Mouse (Mus musculus) spleen, adult 2 months (tissue): ENCODE measurements at regions not wholly inside any gene's neighbourhood (a gene's known extent, or its start where the extent isn't known, plus 50 kb on each side); places are given as distances from the start of the nearest gene placed in this dataset.

Source experiments
- DNase-seq, 2 experiments: peaks; one replicate each; pipeline versions ENCODE4 v3.0.0 to v3.0.0-alpha.2; 2012 to 2021; ENCODE audit warnings: low spot score in 2 of 2, low read depth in 1 of 2
- H3K27ac ChIP-seq: fragments of 200-500 bp; 2 replicates; pipeline ENCODE4 v1.5.1; 2012; ENCODE audit warnings: low read length, inconsistent platforms; ENCODE audit not compliant: insufficient read depth
- H3K27me3 ChIP-seq: fragments of 200-500 bp; 2 replicates; pipeline ENCODE4 v1.6.1; 2012; ENCODE audit warnings: mild to moderate bottlenecking, moderate library complexity, low read length, inconsistent platforms; ENCODE audit not compliant: control insufficient read depth, insufficient read depth
- H3K36me3 ChIP-seq: fragments of 200-500 bp; 2 replicates; pipeline ENCODE4 v1.6.1; 2012; ENCODE audit warnings: mild to moderate bottlenecking, low read length, inconsistent platforms; ENCODE audit not compliant: control insufficient read depth, insufficient read depth
- H3K4me1 ChIP-seq: fragments of 200-500 bp; 2 replicates; pipeline ENCODE4 v1.6.1; 2011; ENCODE audit warnings: inconsistent platforms; ENCODE audit not compliant: control insufficient read depth, insufficient read depth, insufficient read length
- H3K4me3 ChIP-seq: fragments of 200-500 bp; 2 replicates; pipeline ENCODE4 v1.5.1; 2011; ENCODE audit warnings: mild to moderate bottlenecking, inconsistent platforms; ENCODE audit not compliant: insufficient read depth, insufficient read length; ENCODE audit errors: extremely low read depth
- CTCF ChIP-seq: fragments of 200-500 bp; IDR thresholded peaks from 2 replicates; pipeline ENCODE4 v1.5.1; 2011; ENCODE audit warnings: mild to moderate bottlenecking, inconsistent platforms; ENCODE audit not compliant: insufficient read depth, insufficient read length, insufficient replicate concordance; ENCODE audit errors: extremely low read depth
- POLR2A ChIP-seq: fragments of 200-500 bp; IDR thresholded peaks from 2 replicates; pipeline ENCODE4 v1.6.1; 2011; ENCODE audit warnings: low read depth, low read length, inconsistent platforms
- WGBS: fragments of 180-500 bp; shearing (Covaris S2); methylation state at CpG from one replicate; pipeline ENCODE4 v1.1.7; 2018; 5-methylcytosine and 5-hydroxymethylcytosine counted together

GRCm38 (mm10) chr13:16203147-16203546 lies 191.5 kb downstream of the Inhba start:
- Histone ChIP-seq H3K4me3 (no peak overlapping the region), H3K27me3 (no peaks in the 10 kb centered on the region), H3K4me1 (no peaks in the 10 kb centered on the region), H3K36me3 (no peaks in the 10 kb centered on the region), H3K27ac (no peak overlapping the region)
- 88% methylated on average over 3 of the region's 3 CpGs for WGBS
- DNase-seq, result no peak
- TF ChIP-seq CTCF (no peak), POLR2A (no peak)

- TF ChIP-seq CTCF (no peak), POLR2A (no peak)
- WGBS, result 75% methylated on average over 5 of the region's 5 CpGs
- H3K27me3 ChIP-seq, result no peaks in the 10 kb centered on the region
- DNase-seq, result no peak
- H3K36me3 ChIP-seq, result no peaks in the 10 kb centered on the region
- no peak overlapping the region for H3K27ac ChIP-seq
- H3K4me3 ChIP-seq, result no peak overlapping the region
- H3K4me1 ChIP-seq, result no peaks in the 10 kb centered on the region
Observed at GRCm38 (mm10) chr13:16204097-16204496, 192.4 kb downstream of the Inhba start.

GRCm38 (mm10) chr13:16211482-16211881 lies 199.8 kb downstream of the Inhba start:
- Histone ChIP-seq H3K4me1 (no peaks in the 10 kb centered on the region), H3K27me3 (no peaks in the 10 kb centered on the region), H3K36me3 (no peaks in the 10 kb centered on the region), H3K4me3 (no peak overlapping the region), H3K27ac (no peak overlapping the region)
- 88% methylated on average over 2 of the region's 2 CpGs for WGBS
- no peak for DNase-seq
- TF ChIP-seq POLR2A, result no peak
- TF ChIP-seq CTCF, result no peak

GRCm38 (mm10) chr13:16219877-16220276 lies 208.2 kb downstream of the Inhba start:
- no peak for DNase-seq
- Histone ChIP-seq H3K4me1 (no peaks in the 10 kb centered on the region), H3K27ac (no peak overlapping the region), H3K4me3 (no peak overlapping the region), H3K27me3 (no peaks in the 10 kb centered on the region), H3K36me3 (no peaks in the 10 kb centered on the region)
- no peak for TF ChIP-seq CTCF
- no peak for TF ChIP-seq POLR2A

- no peak for DNase-seq
- Histone ChIP-seq H3K36me3 (no peaks in the 10 kb centered on the region), H3K27ac (no peak overlapping the region), H3K4me3 (no peak overlapping the region), H3K27me3 (no peaks in the 10 kb centered on the region), H3K4me1 (no peaks in the 10 kb centered on the region)
- no peak for TF ChIP-seq CTCF
- TF ChIP-seq POLR2A, result no peak
- 53% methylated on average over 5 of the region's 5 CpGs for WGBS
Observed at GRCm38 (mm10) chr13:16222942-16223600, 211.4 kb downstream of the Inhba start.

GRCm38 (mm10) chr13:16261145-16261544 lies 249.5 kb downstream of the Inhba start:
- 8% methylated on average over 3 of the region's 3 CpGs for WGBS

GRCm38 (mm10) chr13:16279974-16280373 lies 268.3 kb downstream of the Inhba start:
- WGBS, result 83% methylated on average over 3 of the region's 3 CpGs
- TF ChIP-seq POLR2A (no peak), CTCF (no peak)
- no peak for DNase-seq

More at GRCm38 (mm10) chr13:16261145-16261544, 249.5 kb downstream of the Inhba start:
- no peaks in the 10 kb centered on the region for H3K36me3 ChIP-seq
- no peak for TF ChIP-seq POLR2A
- TF ChIP-seq CTCF, result no peak
- H3K27ac ChIP-seq, result no peak overlapping the region
- DNase-seq, result no peak
- H3K4me1 ChIP-seq, result peaks cover 2% of the 10 kb centered on the region; the same call in 1 of the 2 replicates
- no peak overlapping the region for H3K4me3 ChIP-seq
- H3K27me3 ChIP-seq, result no peaks in the 10 kb centered on the region

More at GRCm38 (mm10) chr13:16279974-16280373, 268.3 kb downstream of the Inhba start:
- H3K4me3 ChIP-seq, result no peak overlapping the region
- H3K27me3 ChIP-seq, result no peaks in the 10 kb centered on the region
- no peak overlapping the region for H3K27ac ChIP-seq
- H3K4me1 ChIP-seq, result no peaks in the 10 kb centered on the region
- no peaks in the 10 kb centered on the region for H3K36me3 ChIP-seq
